Mouse (Mus musculus) CH12.LX (cell line): ENCODE results near the gene Igf1r.

Experiments
- CHD2 ChIP-seq: IDR thresholded peaks from 2 replicates; pipeline ENCODE4 v1.6.1; 2011; ENCODE audit warnings: low read length, improper control_type of control experiment
- CTCF ChIP-seq, 2 experiments: IDR thresholded peaks in 1 of 2; conservative IDR thresholded peaks in 1 of 2; 2 replicates each; pipeline ENCODE4 v1.5.1; 2011 to 2012; ENCODE audit warnings: low read depth in 2 of 2, low read length in 2 of 2, improper control_type of control experiment in 1 of 2, inconsistent platforms in 1 of 2, mild to moderate bottlenecking in 1 of 2, moderate library complexity in 1 of 2
- ELF1 ChIP-seq: IDR thresholded peaks from 2 replicates; pipeline ENCODE4 v1.6.1; 2014; ENCODE audit warnings: low read depth, mild to moderate bottlenecking, inconsistent platforms, low read length, improper control_type of control experiment
- EP300 ChIP-seq: IDR thresholded peaks from 2 replicates; pipeline ENCODE4 v1.6.1; 2011; ENCODE audit warnings: low read length, improper control_type of control experiment
- MAZ ChIP-seq: IDR thresholded peaks from 2 replicates; pipeline ENCODE4 v1.6.1; 2012; ENCODE audit warnings: low read depth, mild to moderate bottlenecking, inconsistent platforms, low read length, improper control_type of control experiment, moderate library complexity
- MXI1 ChIP-seq: IDR thresholded peaks from 2 replicates; pipeline ENCODE4 v1.6.1; 2011; ENCODE audit warnings: mild to moderate bottlenecking, low read depth, low read length, improper control_type of control experiment
- NELFE ChIP-seq: IDR thresholded peaks from 2 replicates; pipeline ENCODE4 v1.6.1; 2011; ENCODE audit warnings: low read depth, low read length, improper control_type of control experiment
- POLR2A ChIP-seq: IDR thresholded peaks from 2 replicates; pipeline ENCODE4 v1.6.1; 2011; ENCODE audit warnings: low read depth, mild to moderate bottlenecking, improper control_type of control experiment, low read length
- POLR2AphosphoS2 ChIP-seq: IDR thresholded peaks from 2 replicates; pipeline ENCODE4 v1.6.1; 2011; ENCODE audit warnings: low read depth, low read length, improper control_type of control experiment
- RAD21 ChIP-seq: IDR thresholded peaks from 2 replicates; pipeline ENCODE4 v1.6.1; 2011; ENCODE audit warnings: low read depth, mild to moderate bottlenecking, low read length, improper control_type of control experiment, moderate library complexity
- SMC3 ChIP-seq: IDR thresholded peaks from 2 replicates; pipeline ENCODE4 v1.6.1; 2011; ENCODE audit warnings: low read depth, low read length, improper control_type of control experiment
- USF1 ChIP-seq: IDR thresholded peaks from 2 replicates; pipeline ENCODE4 v1.6.1; 2014; ENCODE audit warnings: low read depth, mild to moderate bottlenecking, inconsistent platforms, low read length, improper control_type of control experiment
- ZC3H11A ChIP-seq: IDR thresholded peaks from 2 replicates; pipeline ENCODE4 v1.6.1; 2012; ENCODE audit warnings: low read depth, mild to moderate bottlenecking, inconsistent platforms, low read length, improper control_type of control experiment
- ZNF384 ChIP-seq: IDR thresholded peaks from 2 replicates; pipeline ENCODE4 v1.6.1; 2012; ENCODE audit warnings: low read depth, low read length, improper control_type of control experiment, inconsistent platforms

- peak; percentile 47 for TF ChIP-seq SMC3
- peak in 1 of 2 experiments; percentile 61; a peak in 3 of 4 replicates for TF ChIP-seq CTCF (conservative IDR thresholded peaks at IDR 0.05 in 1 of 2, IDR thresholded peaks at IDR 0.05 in 1 of 2; ENCODE audit: low read depth in 2 of 2, low read length in 2 of 2)
- no peak for TF ChIP-seq POLR2A
- TF ChIP-seq MXI1 = no peak
- TF ChIP-seq ZNF384 = no peak
- no peak for TF ChIP-seq EP300
- no peak for TF ChIP-seq ZC3H11A
- TF ChIP-seq ELF1 = no peak
- TF ChIP-seq NELFE = no peak
- no peak for TF ChIP-seq MAZ
- TF ChIP-seq POLR2AphosphoS2 = no peak
- TF ChIP-seq CHD2 = no peak
- no peak for TF ChIP-seq USF1
- TF ChIP-seq RAD21 = peak; percentile 67
These were observed 183.4 kb downstream of the Igf1r start for GRCm38 (mm10) chr7:68136056-68136455.
